Mouse (Mus musculus) CH12F3 (cell line): ENCODE data around the gene Pramel1.
"Not testable (repeated sequence)": the region's sequence is repeated elsewhere in the genome, so short reads cannot be mapped to it uniquely, and the experiment has no call there.

Source experiments
- in situ Hi-C: fragments of 300-500 bp; cut with MboI; formaldehyde crosslinking; loops from 2 replicates; pipeline ENCODE4 v1.14.3; 2020; ENCODE audit warnings: low sequenced_read_pairs

Gene Pramel1

GRCm38 (mm10) chr4:143394181-143394580, at the start of gene Pramel1:
Gene Pramel1 (plus strand): TSS chr4:143394428.
- in situ Hi-C loops = no loop called here

DNA sequence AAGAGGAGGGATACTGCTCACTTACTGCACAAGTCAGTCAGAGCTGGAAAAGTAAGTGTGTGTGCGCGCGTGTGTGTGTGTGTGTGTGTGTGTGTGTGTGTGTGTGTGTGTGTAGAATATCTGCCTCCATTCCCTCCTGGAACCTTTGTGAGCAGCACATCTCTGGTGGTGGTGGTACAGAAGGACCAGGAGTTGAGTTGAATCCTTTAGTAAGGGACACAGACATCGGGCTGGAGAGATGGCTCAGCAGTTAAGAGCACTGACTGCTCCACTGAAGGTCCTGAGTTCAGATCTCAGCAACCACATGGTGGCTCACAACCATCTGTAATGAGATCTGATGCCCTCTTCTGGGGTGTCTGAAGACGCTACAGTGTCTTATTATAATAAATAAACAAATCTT, 48.7 kb upstream of the Pramel1 start:
- in situ Hi-C loops = not testable (repeated sequence)

DNA sequence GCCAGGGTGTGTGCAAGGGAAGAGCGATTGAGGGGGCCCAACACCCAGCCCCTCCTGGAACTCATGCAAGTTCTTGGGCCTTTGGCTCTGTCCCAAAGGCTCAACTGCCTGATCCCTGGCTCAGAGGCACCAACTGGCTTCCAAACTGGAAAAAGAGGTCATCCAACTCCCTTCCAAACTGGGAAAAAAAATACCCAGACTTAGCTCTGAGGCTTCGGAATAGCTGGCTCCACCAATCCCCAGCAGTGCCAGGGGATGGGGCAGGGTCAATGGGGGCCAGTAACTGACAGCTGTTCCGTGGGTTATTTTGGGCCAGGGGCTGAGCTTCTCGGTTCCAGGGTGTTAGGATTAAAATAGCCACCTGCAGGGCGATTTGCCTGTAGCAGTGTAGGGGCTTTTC, 45.5 kb upstream of the Pramel1 start:
- in situ Hi-C loops = no loop called here

GRCm38 (mm10) chr4:143349484-143349906, 44.7 kb upstream of the Pramel1 start, which contains the start of gene Lrrc38:
Gene Lrrc38 (plus strand): TSS chr4:143349757.
- in situ Hi-C loops = no loop called here

DNA sequence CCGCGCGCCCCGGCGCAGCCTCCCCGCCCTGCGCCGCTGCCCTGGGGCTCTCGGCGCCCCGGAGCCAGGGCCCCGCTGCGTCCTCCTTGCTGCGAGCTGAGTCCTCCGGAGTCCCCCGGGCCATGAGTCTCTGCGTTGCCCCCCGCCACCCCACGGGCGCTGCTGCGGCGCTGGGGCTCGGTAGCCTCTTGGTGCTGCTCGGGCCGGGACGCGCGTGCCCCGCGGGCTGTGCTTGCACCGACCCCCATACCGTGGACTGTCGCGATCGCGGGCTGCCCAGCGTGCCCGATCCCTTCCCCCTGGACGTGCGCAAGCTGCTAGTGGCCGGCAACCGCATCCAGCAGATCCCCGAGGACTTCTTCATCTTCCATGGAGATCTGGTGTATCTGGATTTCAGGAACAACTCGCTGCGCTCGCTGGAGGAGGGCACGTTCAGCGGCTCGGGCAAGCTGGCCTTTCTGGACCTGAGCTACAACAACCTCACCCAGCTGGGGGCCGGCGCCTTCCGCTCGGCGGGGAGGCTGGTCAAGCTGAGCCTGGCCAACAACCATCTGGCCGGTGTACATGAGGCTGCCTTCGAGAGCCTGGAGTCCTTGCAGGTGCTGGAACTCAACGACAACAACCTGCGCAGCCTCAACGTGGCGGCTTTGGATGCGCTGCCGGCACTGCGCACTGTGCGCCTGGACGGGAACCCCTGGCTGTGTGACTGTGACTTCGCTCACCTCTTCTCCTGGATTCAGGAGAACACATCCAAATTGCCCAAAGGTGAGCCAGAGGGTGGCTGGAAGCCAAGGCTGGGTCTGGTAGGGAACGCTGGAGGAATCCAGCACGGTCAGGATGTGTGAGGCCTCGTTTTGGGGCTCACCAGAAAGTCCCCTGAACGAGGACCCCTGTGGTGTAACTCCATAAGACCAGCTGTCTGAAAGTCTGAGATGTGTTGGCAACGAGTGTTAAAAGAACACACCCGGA, 43.9 kb upstream of the Pramel1 start:
- in situ Hi-C loops = no loop called here

- in situ Hi-C loops = no loop called here
Measured at GRCm38 (mm10) chr4:143352301-143352700, 41.9 kb upstream of the Pramel1 start.

GRCm38 (mm10) chr4:143361520-143361919, 32.7 kb upstream of the Pramel1 start:
- in situ Hi-C loops = no loop called here

DNA sequence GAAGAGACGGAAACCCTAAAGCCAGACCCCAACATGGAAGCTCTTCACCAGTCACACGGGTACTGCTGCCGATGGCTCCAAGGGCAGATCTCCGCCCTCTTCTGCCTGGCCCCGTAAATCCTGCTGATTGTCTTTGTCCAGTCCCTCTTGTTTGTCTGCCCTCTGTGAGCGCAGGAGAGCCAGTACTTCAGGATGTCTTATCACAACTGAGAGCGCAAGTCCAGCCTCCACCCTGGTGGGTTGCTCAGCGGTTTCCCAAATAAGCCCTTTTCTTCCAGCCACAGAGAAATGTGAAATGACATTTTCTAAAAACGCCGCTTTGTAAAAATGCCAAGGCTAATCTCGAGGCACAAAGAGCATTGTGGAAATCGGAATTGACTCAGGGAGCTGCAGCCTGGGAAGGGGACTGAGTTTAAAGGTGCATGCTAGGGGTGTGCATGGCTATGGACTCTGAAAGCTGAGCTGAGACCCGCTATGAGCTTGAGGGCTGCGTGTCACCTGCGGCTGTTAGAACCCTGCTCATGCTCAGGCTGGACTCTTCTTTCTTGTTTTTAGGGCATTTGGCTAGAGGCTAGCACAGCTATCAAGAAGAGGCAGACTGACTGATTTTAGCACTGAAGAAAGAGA, 27.7 kb upstream of the Pramel1 start:
- in situ Hi-C loops = no loop called here

GRCm38 (mm10) chr4:143379480-143379879, 14.7 kb upstream of the Pramel1 start:
- in situ Hi-C loops = no loop called here

GRCm38 (mm10) chr4:143379931-143380715, 14.1 kb upstream of the Pramel1 start:
- in situ Hi-C loops = no loop called here

DNA sequence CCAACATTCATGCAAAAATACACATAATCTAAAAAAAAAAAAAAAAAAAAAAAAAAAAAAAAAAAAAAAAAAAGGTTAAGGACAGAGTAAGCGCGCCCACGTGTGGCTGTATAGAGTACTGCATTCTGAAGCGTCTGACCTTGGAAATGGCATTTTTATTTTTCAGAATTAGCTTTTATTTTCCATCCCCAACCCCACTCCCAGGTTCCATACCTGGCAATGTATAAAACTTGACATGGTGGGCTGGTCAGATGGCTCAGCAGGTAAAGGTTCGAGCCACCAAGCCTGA, 13.6 kb upstream of the Pramel1 start:
- in situ Hi-C loops = no loop called here

- in situ Hi-C loops = no loop called here
Measured at GRCm38 (mm10) chr4:143382163-143382562, 12.1 kb upstream of the Pramel1 start.

GRCm38 (mm10) chr4:143383646-143384045, 10.6 kb upstream of the Pramel1 start:
- in situ Hi-C loops = no loop called here

DNA sequence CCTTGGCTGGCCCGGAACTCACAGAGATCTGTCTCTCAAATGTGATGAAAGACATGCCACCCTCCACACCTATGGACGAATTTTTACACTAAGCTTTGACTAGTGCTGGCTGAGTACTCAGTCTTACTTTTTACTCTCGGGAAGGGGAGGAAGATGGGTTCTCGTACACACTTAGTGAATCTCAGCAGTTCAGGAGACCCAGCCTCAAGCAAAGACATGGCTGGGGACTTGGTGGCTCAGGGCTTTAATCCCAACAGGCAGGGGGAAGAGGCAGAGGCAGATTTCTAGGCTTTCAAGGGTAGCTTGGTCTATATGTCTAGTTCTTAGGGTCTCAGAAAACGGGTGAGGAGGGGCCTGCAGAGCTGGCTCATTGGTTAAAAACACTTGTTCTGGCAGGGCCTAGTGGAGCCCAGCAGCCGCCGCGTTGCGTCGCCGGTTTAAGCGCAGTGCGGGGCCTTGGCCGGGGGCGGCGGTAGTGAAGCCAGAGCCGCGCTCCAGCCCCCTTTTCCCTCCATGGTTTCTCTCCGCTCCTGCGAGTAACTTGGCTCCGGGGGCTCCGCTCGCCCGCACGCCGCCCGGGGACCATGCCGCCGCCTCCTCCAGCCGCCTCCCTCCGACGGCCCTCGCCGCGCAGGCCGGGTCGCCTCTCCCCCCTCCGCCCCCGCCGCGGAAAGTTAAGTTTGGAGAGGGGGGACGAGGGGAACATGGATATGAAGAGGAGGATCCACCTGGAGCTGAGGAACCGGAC, 5.1 kb upstream of the Pramel1 start:
- in situ Hi-C loops = no loop called here

DNA sequence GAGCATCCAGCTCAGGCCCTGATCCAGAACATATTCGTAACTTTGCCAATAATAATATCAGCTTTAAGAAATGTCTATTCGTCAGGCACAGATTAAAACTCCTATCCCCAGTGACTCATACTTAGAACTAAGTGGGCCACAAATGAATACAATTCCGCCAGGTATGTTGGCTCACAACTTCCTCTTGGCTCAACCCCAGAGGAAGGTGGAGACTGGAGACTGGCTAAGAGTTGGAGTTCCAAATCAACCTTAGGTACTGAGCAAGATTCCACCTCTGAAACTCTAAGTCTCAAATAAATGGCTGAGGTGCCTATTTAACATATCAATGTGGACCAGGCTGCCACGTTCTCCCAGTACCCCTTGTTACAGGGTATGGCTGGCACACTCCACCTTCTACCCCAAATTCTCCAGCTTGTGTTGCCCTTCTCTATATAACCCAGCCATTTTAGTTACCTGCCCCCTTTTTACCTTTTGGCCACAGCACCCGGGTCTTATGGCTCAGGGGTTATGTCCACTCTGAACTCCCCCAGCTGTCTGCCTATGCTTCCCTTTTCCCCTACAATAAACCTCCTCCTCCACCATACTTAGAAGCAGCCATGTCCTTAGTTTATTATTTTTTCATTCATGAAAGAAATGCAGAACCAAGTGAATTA, 17.5 kb downstream of the Pramel1 start:
- in situ Hi-C loops = no loop called here

DNA sequence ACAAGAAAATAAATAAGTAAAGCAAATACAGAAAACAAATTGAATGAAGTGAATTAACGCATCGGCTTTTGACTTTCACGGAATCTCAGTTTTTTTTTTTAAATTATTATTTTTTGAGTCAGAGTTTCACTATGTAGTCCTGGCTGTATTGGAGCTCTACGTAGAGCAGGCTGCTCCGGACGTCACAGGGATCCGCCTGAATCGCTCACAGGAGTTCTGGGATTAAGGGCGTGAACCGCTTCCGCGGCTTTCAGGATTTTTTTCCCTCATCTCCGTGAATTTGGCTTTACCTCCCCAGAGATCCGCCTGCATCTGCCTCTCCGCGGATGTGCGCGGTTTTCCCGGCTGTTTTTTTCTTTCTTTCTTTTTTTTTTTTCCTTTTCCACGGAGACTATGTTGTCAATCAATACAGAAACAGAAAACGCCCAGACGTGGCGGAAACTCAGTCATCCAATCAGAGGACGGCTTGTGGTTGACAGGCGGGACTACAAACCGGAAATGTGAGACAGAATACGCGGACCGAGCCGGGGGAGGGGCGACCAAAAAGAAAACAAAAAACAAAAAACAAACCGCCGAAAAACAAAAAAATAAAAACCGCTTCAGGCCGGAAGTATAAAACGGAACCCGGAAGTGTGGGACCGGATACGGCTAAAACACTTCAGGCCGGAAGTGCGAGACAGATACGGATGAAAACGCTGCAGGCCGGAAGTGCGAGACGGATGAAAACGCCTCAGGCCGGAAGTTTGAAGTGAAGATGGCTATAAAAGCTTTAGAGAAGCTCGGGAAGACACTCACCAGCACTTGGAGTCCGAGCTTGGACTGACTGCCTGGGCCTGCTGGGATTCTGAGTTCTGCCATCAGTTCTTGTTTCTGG, 18.2 kb downstream of the Pramel1 start, which contains the start of gene Pramef8:
TSS of gene Pramef8 (plus strand) at position 208 of the 874 bp plus-strand sequence.
- in situ Hi-C loops = no loop called here

DNA sequence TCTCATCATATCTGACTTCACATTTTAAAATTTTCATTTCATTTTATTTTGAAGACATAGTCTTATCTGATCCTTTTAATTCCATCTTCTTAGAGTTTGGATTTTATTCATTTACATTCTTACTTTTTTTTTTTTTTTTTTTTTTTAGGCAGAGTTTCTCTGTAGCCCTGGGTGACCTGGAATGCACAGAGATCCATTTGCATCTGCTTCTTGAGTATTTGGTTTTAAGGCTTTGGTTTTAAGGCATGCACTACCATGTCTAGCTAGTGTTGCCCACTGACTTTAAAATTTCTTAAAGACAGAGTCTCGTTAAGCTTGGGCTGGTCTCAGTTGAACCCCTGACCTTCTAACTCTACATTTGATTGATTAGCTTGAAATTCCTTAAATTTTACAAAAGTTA, 19.4 kb downstream of the Pramel1 start:
- in situ Hi-C loops = no loop called here

- in situ Hi-C loops = no loop called here
Measured at GRCm38 (mm10) chr4:143414121-143414520, 19.9 kb downstream of the Pramel1 start.

GRCm38 (mm10) chr4:143426770-143427169, 32.5 kb downstream of the Pramel1 start:
- in situ Hi-C loops = not testable (repeated sequence)
